Mouse (Mus musculus): Measurements from ENCODE around the gene Jsrp1. TPM values are rescaled to one million over a fixed set of nuclear protein-coding genes. Genes with fewer than 3 reads are reported as not detected.
"Not testable (repeated sequence)": the region's sequence is repeated elsewhere in the genome, so short reads cannot be mapped to it uniquely, and the experiment has no call there.

The Jsrp1 gene
- polyA plus RNA-seq, 1 experiment from 2014 or later = 1.2 TPM

DNA sequence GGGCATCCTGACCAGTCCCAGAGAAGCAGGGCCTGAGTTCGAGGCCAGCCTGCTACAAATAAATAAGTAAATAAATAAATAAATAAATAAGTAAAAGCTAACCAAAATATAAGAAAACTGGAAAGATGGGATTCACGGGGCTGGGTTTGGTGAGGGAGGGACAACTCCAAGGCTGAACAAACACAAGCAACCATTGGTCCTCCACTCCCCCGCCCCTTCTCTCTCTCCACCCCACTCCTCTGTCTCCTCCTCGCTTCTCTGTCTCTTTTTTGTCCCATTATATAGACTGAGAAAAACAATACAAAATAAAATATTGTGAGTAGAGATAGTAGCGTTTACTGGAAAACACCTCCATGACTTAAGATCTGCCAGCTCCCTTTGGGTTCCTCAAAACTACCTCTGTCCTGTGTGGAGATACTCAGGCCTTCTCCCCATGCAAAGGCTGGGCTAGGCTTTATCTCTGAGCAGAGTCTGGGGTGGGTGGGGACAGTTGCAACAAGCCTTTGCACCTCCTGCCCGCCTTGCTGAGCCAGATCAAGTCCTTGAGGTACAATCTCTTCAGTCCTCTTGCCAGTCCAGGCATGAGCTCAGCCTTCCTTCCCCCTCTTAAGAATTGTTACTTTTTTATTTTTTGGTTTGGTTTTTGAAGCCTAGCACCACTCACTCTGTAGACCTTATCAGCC is 5.4 kb upstream of the Jsrp1 start:
- 0 out of 2 replicates have a peak, but pooled peaks cover 3% of the 10 kb centered on the region for H3K4me1 ChIP-seq (replicated peaks)
- ATAC-seq = peak; percentile 77
- no peak overlapping the region for H3K27ac ChIP-seq
- H3K9ac ChIP-seq = no peak overlapping the region
- no peaks in the 10 kb centered on the region for H3K27me3 ChIP-seq (replicated peaks)
- no peaks in the 10 kb centered on the region for H3K36me3 ChIP-seq
- H3K9me3 ChIP-seq = no peaks in the 10 kb centered on the region
- 51% methylated on average over 6 of the region's 6 CpGs for WGBS
- H3K4me2 ChIP-seq (replicated peaks) = no peak overlapping the region
- H3K4me3 ChIP-seq (replicated peaks) = no peak overlapping the region

DNA sequence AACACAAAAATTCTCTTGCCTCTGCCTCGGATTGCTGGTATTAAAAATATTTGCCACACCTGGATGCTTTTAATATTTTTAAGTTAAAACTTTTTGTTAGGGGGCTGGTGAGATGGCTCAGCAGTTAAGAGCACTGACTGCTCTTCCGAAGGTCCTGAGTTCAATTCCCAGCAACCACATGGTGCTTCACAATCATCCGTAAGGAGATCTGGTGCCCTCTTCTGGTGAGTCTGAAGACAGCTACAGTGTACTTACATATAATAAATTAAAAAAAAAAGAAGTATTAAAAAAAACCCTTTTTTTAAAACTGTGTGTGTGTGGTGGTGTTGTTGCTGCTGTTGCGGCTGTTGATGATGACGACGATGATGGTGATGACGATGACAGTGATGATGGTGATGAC is 4.7 kb upstream of the Jsrp1 start:
- not testable (repeated sequence) for H3K36me3 ChIP-seq; H3K27ac ChIP-seq; H3K4me2 ChIP-seq (replicated peaks); ATAC-seq; H3K9ac ChIP-seq; H3K9me3 ChIP-seq; H3K4me3 ChIP-seq (replicated peaks); H3K4me1 ChIP-seq (replicated peaks); H3K27me3 ChIP-seq (replicated peaks)
- 84% methylated on average over 7 of the region's 7 CpGs for WGBS

DNA sequence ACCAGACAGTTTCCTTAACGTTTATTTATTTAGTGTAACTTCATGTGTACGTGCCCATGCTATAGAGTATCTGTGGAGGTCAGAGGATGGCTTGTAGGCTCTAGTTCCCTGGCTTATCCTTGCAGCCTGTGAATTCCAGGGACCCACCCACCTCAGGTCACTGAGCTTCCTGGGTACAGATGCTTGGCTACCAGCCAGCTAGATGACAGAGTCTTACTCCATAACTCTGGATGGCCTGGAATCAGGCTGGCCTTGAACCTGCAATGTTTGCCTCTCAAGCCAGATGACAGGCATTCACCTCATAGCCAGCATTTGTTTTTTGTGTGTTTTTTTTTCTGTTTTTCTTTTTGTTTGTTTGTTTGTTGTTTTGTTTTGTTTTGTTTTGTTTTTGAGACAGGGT is 3.9 kb upstream of the Jsrp1 start:
- WGBS = 58% methylated on average over 2 of the region's 2 CpGs
- Histone ChIP-seq H3K9me3 (no peaks in the 10 kb centered on the region), H3K27ac (no peak overlapping the region), H3K36me3 (no peaks in the 10 kb centered on the region), H3K4me3 (replicated peaks) (no peak overlapping the region), H3K9ac (no peak overlapping the region), H3K4me1 (replicated peaks) (0 out of 2 replicates have a peak, but pooled peaks cover 3% of the 10 kb centered on the region), H3K27me3 (replicated peaks) (0 out of 2 replicates have a peak, but pooled peaks cover 3% of the 10 kb centered on the region), H3K4me2 (replicated peaks) (no peak overlapping the region)
- no peak for ATAC-seq

DNA sequence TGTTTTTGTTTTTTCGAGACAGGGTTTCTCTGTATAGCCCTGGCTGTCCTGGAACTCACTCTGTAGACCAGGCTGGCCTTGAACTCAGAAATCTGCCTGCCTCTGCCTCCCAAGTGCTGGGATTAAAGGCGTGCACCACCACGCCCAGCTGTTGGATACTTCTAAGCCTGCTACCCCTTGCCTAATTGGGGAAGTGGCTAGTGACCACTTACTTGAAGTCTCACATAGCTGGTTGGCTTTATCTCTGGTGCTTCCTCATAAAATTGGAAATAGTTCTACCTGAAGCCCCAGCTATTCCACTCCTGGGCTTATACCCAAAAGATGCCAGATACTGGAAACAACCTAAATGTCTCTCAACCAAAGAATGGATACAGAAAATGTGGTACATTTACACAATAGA is 3.0 kb upstream of the Jsrp1 start:
- WGBS = 83% methylated on average over 3 of the region's 3 CpGs
- H3K36me3 ChIP-seq; H3K27ac ChIP-seq; H3K27me3 ChIP-seq (replicated peaks); H3K4me3 ChIP-seq (replicated peaks); H3K4me1 ChIP-seq (replicated peaks); ATAC-seq; H3K9me3 ChIP-seq; H3K9ac ChIP-seq; H3K4me2 ChIP-seq (replicated peaks): not testable (repeated sequence)

DNA sequence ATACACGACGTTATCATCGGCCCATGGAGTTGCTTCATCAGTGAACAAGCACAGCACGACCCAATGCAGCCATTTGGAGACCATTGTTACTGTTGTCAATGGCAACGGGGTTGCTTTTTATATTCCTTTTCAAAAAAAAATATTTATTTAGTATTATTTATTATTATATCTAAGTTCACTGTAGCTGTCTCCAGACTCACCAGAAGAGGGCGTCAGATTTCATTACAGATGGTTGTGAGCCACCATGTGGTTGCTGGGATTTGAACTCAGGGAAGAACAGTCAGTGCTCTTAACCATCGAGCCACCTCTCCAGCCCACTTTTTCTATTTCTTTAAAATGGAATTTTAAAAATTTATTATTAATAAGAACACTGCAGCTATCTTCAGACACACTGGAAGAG is 1.5 kb upstream of the Jsrp1 start:
- Histone ChIP-seq H3K4me2 (replicated peaks) (no peak overlapping the region), H3K27ac (no peak overlapping the region), H3K9ac (no peak overlapping the region), H3K36me3 (no peaks in the 10 kb centered on the region), H3K4me3 (replicated peaks) (no peak overlapping the region), H3K9me3 (no peaks in the 10 kb centered on the region), H3K4me1 (replicated peaks) (peaks cover 7% of the 10 kb centered on the region), H3K27me3 (replicated peaks) (0 out of 2 replicates have a peak, but pooled peaks cover 6% of the 10 kb centered on the region)
- WGBS = 67% methylated on average over 7 of the region's 7 CpGs
- no peak for ATAC-seq

DNA sequence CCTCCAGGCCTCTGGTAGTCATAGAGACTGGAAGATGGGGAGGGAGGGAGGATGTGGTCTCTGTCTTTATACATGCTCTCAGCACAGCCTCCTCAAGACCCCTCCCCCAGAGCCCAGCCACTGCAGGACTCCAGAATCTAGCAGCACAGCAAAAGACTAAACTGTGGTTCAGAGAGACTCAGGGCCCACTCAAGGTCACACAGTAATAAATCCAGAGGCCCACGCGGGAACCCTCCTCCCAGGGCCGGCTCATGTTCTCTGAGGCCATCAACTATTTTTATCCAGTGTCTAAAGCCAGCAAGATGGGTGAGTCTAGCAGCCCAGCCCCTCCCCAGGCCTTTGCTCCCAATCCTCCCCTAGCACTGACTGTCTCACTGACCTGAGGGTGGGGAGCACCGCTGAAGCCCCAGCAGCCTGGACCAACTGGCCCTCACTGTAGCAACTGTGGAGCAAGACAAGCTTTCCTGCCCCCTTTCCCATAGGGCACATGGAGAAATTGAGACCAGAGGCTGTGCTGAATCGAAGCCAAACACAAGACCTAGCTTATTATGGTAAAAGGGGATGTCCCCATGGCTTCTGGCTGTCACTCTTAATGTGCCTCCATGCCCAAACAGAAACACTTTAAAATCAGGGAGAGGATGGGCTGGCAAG is 782 bp downstream of the Jsrp1 start:
- Histone ChIP-seq H3K4me3 (replicated peaks) (no peak overlapping the region), H3K27me3 (replicated peaks) (peaks cover 18% of the 10 kb centered on the region; the same call in 1 of the 2 replicates), H3K27ac (no peak overlapping the region), H3K36me3 (no peaks in the 10 kb centered on the region), H3K4me2 (replicated peaks) (no peak overlapping the region), H3K4me1 (replicated peaks) (peaks cover 23% of the 10 kb centered on the region), H3K9ac (peak overlapping the region; percentile 10; the same call in 1 of the 2 replicates), H3K9me3 (no peaks in the 10 kb centered on the region)
- WGBS = 32% methylated on average over 5 of the region's 5 CpGs
- ATAC-seq = no peak

DNA sequence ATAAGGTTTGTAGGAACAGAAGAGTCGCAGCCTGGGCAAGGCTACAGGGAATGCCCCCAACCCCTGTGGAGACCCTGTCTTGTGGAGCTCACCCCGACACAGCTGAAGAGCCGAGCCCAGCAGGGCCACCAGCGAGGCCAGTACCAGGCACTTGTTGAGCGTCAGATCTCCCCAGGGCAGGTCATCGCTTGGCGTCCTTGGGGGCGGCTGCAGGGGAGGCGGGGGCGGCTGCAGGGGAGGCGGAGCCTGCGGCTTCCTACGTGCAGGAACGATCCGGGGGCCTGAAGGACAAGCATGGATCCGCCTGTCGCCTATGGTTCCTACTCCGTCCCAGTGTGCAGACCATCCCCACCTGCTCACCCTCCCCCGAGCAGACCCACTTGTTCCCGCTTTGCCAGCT is 3.2 kb downstream of the Jsrp1 start:
- Histone ChIP-seq H3K27ac (no peak overlapping the region), H3K4me1 (replicated peaks) (peaks cover 37% of the 10 kb centered on the region), H3K27me3 (replicated peaks) (peaks cover 21% of the 10 kb centered on the region; the same call in 1 of the 2 replicates), H3K4me2 (replicated peaks) (peak overlapping the region; percentile 27), H3K9ac (no peak overlapping the region), H3K4me3 (replicated peaks) (no peak overlapping the region), H3K9me3 (no peaks in the 10 kb centered on the region), H3K36me3 (peaks cover under 1% of the 10 kb centered on the region; the same call in 1 of the 2 replicates)
- 8% methylated on average over 20 of the region's 20 CpGs for WGBS
- ATAC-seq = no peak

DNA sequence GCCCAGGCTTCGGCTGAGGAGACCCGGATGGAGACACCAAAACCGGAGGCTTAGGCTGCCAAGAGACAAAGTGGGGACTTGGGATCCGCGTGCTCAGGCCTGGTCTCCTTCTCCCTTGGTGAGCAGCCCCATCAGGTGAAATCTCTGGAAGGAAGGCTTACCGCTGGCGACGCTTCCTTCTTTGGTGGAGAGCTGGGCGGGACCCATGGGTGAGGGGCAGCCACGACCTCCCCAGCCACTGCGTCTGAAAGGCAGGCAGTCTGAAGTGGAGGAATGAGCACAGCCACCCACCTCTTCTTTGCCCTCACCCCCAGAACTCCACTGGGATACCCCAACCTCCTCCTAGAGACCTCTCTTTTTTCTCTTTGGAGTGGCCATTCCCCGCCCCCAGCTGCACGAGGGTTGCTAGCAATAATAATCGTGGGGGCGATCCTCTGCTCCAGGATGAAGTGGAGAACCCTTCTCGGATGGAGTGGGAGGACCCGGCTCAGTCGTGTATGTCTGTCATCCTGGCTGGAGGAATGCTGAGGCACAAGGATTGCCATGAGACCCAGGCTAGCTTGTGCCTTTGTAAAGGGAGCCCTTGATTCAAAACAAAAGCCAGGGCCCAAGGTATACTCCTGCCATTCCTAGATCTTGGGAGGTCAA is 4.2 kb downstream of the Jsrp1 start:
- peak overlapping the region; percentile 16 for H3K4me3 ChIP-seq (replicated peaks)
- ATAC-seq = no peak

DNA sequence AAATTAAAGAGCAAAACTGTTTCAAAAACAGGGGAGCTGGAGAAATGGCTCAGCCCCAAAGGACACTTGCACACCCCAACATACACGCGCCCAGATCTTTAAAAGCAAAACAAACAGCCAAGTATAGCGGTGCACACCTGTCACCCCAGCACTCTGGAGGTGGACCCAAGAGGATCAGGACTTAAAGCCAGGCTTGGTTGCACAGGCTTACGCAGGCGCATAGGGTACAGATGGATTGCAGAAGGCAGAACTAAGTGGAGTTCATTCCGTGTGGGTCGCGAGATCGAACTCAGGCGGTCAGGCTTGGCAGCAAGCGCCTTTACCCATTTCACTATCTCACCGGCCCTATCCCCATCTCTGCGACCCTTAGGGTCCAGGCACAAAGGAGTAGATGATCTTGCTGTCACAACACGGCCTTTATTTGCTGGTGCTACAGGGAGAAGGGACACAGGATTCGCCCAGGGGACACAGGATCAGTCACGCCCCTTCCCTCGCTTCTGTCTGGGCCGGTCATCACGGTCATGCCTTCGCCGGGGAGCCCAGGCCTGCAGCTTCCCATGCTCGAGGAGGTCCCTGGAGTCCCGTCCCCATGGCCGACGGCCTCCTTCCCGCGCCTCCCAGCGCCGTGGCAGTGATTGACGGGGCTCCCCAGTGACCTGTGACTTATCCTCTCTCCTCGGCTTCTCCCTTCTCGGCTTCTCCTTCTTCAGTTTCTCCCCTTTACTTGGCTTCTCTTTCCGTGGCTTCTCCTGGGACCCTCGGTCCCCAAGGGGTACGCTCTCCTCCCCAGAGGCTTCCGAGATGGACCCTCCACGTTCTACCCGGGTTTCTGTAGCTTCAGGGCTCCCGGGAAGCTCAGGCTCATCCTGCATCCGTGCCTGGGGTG is 5.0 kb downstream of the Jsrp1 start:
- Histone ChIP-seq H3K27me3 (replicated peaks) (peaks cover 19% of the 10 kb centered on the region; the same call in 1 of the 2 replicates), H3K4me2 (replicated peaks) (peak overlapping the region; percentile 91), H3K4me3 (replicated peaks) (peak overlapping the region; percentile 16), H3K27ac (no peak overlapping the region), H3K36me3 (peaks cover 18% of the 10 kb centered on the region), H3K4me1 (replicated peaks) (peaks cover 42% of the 10 kb centered on the region), H3K9me3 (no peaks in the 10 kb centered on the region), H3K9ac (peak overlapping the region; percentile 27; the same call in 1 of the 2 replicates)
- ATAC-seq = no peak
- 25% methylated on average over 40 of the region's 40 CpGs for WGBS

More for the DNA sequence above, 4.2 kb downstream of the Jsrp1 start:
- H3K4me2 ChIP-seq (replicated peaks) = peak overlapping the region; percentile 50
- H3K4me1 ChIP-seq (replicated peaks) = peaks cover 42% of the 10 kb centered on the region
- H3K27ac ChIP-seq = no peak overlapping the region
- WGBS = 12% methylated on average over 18 of the region's 18 CpGs
- H3K36me3 ChIP-seq = peaks cover 10% of the 10 kb centered on the region
- no peaks in the 10 kb centered on the region for H3K9me3 ChIP-seq
- H3K27me3 ChIP-seq (replicated peaks) = peaks cover 21% of the 10 kb centered on the region; the same call in 1 of the 2 replicates
- peak overlapping the region; percentile 27; the same call in 1 of the 2 replicates for H3K9ac ChIP-seq

DNA sequence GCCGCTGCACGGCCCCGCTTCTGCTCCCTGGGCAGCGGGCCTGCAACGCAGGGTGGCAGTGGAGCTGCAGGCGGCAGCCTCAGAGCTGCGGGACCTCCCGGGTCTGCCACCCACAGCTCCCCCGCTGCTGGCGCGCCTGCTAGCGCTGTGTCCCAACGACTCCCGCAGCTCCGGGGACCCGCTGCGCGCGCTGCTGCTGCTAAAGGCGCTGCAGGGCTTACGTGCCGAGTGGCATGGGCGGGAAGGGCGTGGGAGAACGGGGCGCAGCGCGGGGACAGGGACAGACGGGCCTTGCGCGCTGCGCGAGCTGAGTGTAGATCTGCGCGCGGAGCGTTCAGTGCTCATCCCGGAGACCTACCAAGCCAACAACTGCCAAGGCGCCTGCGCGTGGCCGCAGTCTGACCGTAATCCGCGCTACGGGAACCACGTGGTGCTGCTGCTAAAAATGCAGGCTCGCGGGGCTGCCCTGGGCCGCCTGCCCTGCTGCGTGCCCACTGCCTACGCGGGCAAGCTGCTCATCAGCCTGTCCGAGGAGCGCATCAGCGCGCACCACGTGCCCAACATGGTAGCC is 6.2 kb downstream of the Jsrp1 start:
- Histone ChIP-seq H3K4me1 (replicated peaks) (peaks cover 42% of the 10 kb centered on the region), H3K4me3 (replicated peaks) (peak overlapping the region; percentile 43), H3K9me3 (no peaks in the 10 kb centered on the region), H3K4me2 (replicated peaks) (peak overlapping the region; percentile 91), H3K27me3 (replicated peaks) (peaks cover 17% of the 10 kb centered on the region; the same call in 1 of the 2 replicates), H3K9ac (peak overlapping the region; percentile 61), H3K36me3 (peaks cover 30% of the 10 kb centered on the region), H3K27ac (peak overlapping the region; percentile 82)
- WGBS = 1% methylated on average over 58 of the region's 58 CpGs
- peak; percentile 67 for ATAC-seq

DNA sequence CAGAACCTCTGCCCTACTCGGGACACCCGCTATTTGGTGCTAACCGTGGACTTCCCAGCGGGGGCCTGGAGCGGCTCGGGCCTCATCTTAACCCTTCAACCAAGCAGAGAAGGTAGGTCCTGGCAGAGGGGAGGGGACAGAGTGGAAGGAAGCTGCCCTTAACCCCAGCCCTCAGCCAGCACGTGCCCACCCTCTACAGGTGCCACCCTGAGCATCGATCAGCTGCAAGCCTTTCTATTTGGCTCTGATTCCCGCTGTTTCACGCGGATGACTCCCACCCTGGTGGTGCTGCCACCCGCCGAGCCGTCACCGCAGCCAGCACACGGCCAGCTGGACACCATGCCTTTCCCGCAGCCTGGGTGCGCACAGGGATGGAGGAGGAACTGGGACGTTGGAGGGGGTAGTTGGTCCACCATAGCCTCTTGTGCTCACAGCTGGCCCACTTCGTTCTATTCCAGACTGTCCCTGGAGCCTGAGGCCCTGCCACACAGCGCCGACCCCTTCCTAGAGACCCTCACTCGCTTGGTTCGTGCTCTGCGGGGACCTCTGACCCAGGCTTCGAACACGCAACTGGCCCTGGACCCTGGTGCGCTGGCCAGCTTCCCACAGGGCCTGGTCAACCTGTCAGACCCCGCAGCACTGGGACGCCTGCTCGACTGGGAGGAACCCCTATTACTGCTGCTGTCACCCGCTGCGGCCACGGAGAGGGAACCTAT is 6.8 kb downstream of the Jsrp1 start:
- Histone ChIP-seq H3K27me3 (replicated peaks) (peaks cover 17% of the 10 kb centered on the region; the same call in 1 of the 2 replicates), H3K4me1 (replicated peaks) (peaks cover 42% of the 10 kb centered on the region), H3K4me2 (replicated peaks) (peak overlapping the region; percentile 91), H3K9me3 (no peaks in the 10 kb centered on the region), H3K4me3 (replicated peaks) (peak overlapping the region; percentile 43), H3K27ac (peak overlapping the region; percentile 82), H3K36me3 (peaks cover 37% of the 10 kb centered on the region), H3K9ac (peak overlapping the region; percentile 61)
- whole genome bisulfite sequencing = 51% methylated on average over 34 of the region's 34 CpGs
- ATAC-seq = no peak
